Mouse (Mus musculus) T-helper 2 cell (primary cell): ENCODE results near the gene Plagl2.
"Not testable (repeated sequence)": the region's sequence is repeated elsewhere in the genome, so short reads cannot be mapped to it uniquely, and the experiment has no call there.

Experiments
- in situ Hi-C: fragments of 300-600 bp; cut with MboI, MseI; formaldehyde crosslinking; loops from one replicate; pipeline ENCODE4 v1.15.1; 2025; ENCODE audit warnings: high pct_unique_total_duplicates

The Plagl2 gene

DNA sequence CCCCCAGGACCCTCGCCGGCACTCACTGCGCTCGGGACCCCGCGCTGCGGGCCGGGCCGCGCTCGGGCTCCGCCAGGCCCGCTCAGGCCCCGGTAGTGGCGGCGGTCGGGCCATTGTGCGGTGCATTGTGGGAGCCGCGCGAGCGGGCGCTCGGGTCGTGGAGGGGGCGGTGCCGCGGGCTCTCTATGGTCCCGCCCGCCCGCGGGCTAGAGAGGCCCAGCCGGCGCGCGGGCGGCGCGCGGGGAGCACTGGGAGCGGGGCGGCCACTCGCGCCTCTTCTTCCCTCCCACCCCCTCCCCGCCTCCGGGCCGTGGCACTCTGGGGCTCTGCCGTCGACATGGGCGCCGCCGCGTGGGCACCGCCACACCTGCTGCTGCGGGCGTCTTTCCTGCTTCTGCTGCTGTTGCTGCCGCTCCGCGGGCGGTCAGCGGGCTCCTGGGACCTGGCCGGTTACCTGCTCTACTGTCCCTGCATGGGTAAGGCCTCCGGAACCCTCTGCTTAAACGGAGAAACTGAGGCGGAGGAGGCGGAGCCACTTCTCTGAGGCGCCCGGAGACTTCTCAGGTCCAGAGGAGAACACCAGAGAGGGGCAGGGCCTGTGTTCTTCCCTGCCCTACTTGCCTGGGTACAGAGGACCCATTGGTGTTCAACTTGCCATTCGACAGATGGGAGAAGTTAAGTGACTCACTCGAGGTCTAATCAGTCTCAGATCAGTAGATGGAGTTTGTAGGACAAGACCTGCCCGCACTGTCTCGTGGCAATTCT, at the start of gene Plagl2, which contains the start of gene Pofut1:
Gene Plagl2 (minus strand): TSS at position 177 of the 765 bp plus-strand sequence.
Gene Pofut1 (plus strand): TSS at position 284 of the 765 bp plus-strand sequence.
- in situ Hi-C loops = no loop called here

DNA sequence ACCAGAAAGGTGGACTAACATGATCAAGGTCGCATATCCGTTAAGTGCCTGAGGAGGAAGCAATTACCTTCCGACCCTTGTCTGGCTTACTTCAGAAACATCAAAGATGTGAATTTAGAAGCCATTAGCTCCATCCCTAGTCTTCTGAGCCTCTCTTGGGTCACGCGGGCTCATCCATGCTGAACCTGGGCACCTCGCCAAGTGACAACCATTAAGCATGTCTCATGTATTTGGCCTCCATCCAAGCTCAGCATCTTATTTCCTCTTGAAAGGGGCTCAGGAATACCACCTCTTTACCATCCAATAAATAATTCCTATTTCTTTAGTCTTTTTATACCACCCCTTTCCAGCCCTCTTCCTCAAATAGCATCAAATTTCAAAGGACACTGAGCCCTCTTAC, 46.6 kb upstream of the Plagl2 start:
- in situ Hi-C loops = no loop called here

DNA sequence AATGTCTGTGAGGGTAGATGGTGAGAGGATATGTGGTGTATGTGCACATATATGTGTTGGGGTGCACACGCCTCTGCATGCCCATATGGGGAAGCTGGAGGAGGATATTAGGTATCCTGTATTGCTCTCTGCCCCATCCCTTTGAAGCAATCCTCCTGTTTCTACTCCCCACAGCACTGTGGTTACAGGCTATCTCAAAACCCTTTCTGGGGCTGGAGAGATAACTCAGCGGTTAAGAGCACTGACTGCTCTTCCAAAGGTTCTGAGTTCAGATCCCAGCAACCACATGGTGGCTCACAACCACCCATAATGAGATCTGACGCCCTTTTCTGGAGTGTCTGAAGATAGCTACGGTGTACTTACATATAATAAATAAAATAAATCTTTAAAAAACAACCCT, 45.3 kb upstream of the Plagl2 start:
- in situ Hi-C loops = no loop called here

DNA sequence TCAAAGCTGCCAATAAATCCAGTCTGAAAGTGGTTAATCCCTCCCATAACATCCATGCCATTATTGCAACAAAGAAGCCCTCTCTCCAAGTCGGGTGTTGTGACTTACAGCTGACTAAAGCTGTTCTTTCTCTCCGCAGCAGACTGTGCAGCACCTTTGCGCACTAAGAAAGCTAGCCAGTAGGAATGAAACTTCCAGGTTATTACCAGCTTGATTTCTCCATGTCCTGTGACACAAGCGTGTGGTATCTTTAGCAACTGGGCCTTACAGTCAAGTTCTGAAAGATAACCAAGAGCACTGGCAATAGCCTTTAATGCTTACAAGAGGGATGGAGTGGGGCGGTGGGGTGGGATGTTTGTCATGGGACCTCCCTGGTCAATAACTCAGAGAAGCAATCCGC, 42.7 kb upstream of the Plagl2 start:
- in situ Hi-C loops = no loop called here

DNA sequence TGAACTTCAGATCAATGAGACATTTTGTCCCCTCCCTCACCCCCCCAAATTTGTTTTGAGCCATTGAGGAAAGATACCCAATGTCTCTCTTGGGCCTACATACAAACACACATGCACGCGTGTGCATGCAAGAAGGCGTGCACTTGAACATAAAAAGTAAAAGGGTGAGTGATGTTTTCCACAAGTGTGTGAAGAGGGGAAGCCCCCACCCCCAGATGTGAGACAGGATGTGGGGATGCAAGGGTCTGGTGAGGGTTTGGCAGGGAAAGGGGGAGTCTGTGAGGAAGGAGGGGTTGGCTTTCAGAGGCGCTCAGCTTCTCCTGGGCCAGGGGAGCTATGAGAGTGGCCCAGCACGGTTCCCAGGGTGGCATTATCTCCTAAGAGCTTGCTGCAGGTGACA, 37.1 kb upstream of the Plagl2 start:
- in situ Hi-C loops = no loop called here

DNA sequence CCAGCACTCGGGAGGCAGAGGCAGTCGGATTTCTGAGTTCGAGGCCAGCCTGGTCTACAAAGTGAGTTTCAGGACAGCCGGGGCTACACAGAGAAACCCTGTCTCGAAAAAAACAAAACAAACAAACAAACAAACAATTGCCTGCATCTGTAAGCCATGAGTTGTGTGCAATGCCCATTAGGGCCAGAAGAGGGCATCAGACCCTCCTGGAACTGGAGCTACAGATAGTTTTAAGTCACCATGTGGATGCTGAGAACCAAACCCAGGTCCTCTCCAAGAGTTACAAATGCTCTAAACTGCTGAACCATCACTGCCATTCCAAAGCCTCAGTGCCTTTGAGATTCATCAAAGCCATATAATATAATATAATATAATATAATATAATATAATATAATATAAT, 35.6 kb upstream of the Plagl2 start:
- in situ Hi-C loops = not testable (repeated sequence)

DNA sequence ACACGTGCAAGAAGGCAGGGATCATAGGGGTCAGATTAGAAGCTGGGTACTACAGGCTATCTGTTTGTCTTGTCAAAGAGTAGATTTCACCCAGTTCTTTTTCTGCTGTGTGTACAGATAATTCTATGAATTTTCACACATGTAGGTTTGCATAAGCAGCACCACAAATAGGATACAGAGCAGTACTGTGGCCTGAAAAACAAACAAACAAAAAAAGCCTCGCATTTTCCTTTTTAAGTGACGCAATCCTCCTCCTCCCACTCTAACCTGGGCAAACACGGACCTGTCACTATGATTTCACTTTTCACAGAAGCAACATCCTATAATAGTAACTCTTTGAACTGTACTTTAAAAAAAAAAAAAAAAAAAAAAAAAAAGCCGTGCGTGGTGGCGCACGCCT, 35.2 kb upstream of the Plagl2 start:
- in situ Hi-C loops = no loop called here

DNA sequence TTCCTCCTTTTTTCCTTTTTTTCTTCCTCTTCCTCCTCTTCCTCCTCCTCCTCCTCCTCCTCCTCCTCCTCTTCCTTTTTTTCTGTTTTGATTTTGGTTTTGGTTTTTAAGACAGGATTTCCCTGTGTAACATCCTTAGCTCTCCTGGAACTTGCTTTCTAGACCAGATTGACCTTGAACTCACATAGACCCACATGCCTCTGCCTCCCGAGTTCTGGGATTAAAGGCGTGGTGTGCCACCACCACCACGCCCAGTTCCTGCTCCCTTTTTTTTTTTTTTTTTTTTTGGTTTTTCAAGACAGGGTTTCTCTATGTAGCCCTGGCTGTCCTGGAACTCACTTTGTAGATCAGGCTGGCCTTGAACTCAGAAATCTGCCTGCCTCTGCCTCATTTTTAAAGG, 34.4 kb upstream of the Plagl2 start:
- in situ Hi-C loops = not testable (repeated sequence)

DNA sequence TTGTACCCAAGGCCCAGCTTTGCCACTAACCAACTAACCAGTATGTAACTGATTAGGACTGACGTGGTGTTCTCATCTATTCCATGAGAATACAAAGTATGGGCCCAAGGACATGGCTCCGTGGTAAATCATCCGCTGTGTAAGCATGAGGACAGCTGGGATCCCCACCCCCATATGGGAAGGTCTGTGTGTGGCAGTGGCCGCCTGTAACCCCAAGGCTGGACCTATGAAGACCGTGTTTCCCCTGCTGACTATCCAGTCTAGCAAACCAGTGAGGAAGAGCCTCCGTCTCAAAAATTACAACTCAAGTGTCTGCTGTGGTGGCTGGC, 33.7 kb upstream of the Plagl2 start:
- in situ Hi-C loops = no loop called here

DNA sequence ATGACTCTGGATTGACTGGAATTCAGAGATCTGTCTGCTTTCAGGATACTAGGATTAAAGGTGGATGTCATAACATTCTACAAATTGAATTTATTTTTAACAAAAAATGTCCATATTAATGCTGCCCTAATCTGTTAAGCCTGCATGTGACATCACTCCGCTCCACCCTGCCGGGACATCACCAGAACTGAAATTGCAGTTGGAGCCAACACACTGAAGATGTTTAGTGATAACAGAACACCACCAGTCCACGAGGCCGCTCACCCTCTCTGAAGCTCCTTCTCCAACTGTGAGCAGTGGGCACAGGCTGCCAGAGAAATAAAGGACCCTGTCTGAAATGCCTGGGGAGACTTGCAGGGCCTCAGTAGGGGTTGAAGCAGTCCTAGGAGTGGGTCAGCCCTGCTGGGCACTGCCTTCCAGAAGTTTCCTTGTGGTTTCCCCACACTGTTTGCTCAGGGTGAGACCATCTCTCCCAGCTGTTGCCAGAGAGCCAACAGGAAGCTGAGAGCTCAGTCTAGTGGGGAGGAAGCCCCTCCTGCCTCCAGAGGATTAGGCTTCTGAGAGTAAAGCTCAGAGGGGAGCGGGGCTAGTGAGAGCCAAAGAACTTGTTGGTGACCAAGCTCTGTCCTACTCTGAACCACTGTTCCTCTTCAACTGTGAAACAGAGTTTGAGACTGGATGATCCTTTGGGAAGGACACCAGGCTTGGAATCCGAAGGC, 33.1 kb upstream of the Plagl2 start:
- in situ Hi-C loops = not testable (repeated sequence)

DNA sequence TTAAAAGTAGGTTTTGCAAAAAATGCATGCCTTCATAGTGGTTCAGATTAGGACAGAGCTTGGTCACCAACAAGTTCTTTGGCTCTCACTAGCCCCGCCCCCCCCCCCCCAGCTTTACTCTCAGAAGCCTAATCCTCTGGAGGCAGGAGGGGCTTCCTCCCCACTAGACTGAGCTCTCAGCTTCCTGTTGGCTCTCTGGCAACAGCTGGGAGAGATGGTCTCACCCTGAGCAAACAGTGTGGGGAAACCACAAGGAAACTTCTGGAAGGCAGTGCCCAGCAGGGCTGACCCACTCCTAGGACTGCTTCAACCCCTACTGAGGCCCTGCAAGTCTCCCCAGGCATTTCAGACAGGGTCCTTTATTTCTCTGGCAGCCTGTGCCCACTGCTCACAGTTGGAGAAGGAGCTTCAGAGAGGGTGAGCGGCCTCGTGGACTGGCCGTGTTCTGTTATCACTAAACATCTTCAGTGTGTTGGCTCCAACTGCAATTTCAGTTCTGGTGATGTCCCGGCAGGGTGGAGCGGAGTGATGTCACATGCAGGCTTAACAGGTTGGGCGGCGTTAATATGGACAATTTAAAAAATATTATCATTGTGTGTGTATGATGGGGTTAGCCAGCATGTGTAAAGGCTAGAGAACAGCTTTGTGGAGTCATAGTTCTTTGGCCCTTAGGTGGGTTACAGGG, 29.1 kb upstream of the Plagl2 start:
- in situ Hi-C loops = not testable (repeated sequence)

DNA sequence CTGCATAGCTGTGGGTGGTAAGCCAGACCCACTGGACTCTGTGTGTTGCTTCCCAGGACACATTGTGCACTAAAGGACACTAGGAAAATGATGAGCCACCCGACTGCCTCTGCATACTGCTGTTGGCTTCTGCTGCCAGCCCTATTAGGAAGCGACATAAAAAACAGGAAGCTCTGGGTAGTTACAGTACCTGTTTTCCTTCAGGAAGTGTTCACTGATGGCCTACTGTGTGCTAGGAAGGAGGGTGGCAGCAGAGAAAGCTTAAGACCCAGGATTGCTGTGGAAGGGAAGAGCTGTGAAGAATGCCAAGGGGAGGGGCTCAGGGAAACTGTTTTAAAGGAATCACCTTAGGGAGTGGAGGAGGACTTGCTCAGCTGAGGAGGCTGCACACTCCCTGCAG, 26.1 kb upstream of the Plagl2 start:
- in situ Hi-C loops = no loop called here

DNA sequence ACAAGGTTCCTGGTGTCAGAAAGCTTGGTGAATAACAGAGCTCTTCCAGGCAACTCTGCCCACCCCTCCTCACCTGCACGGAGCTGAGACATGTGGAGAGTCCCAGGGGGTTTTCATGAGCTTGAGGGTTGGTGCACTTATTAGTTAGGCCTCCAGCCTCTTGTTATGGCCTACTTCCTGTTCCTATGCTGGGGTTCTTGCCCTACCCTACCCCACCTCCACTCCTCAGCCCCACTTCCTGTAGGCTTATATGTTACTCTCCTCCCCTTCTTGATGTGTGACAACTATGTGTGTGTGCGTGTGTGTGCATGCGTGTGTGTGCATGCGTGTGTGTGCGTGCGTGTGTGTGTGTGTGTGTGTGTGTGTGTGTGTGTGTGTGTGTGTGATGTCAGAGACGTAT, 21.8 kb upstream of the Plagl2 start:
- in situ Hi-C loops = no loop called here

DNA sequence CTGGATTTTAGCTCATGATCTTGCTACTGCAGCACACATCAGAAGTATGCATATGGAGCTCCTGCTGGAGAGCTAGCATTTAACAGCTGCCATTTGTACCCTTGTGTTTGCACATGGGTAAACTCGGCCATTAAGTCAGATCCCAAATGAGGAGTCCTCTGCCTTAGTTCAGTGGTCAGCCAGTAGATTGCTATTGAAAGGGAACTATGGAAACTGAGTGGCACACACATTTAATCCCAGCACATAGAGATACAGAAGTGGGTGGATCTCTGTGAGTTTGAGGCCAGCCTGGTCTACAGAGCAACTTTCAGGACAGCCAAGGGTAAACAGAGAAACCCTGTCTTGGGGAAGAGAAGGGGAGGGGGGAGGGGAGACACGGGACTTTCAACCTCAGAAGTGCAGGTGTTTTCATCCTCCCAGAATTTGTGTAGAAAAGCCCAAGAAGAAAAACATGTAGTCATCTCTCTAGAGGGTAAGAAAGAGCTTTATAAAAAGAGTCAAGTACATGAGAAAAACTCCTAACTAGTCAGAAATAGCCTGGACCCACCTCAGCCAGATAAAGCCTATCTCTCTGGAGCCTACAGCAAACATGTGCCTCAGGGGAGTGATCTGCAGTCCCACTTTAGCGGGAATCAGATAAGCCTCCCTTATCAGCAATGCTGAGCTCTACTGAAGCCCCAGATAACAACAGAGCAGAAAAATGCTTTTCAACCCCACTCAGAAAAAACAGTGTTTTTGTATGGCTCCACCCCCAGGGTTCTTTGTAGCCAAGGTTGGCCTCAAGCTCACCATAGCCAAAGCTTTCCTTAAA, 18.8 kb upstream of the Plagl2 start:
- in situ Hi-C loops = no loop called here

DNA sequence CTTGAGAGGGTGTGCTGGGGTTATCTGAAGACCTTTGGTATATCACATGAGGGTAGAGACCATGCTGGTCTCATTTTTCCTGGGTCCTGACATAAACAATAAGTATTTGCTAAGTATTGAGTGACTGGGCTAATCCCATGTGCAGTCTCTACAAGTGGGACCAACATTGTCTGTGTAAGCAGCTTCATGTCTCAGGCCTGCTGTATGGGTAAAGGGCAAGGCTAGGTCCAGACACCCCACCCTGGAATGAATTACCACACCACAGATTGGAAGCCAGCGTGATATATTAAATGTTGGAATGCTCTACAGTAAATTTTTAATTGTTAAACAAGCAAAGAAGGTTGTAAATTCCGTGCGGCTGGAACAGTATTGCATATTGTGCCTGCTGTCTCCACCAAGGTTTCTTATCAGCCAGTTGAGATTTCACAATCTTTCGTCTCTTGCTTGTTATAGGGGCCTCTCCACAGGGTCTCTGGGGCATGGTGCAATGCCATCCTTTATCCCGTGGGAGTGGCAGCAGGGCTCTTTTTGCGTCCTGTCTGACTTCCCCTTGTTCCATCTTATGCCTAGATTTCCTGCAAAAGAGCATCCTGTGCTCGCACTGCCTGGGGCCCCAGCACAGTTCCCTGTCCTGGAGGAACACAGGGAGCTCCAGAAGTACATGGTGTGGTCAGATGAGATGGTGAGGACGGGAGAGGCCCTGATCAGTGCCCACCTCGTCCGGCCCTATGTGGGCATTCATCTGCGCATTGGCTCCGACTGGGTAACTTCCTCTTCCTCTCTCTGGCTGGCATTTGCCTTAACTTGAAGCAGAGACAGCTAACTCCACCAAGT, 18.0 kb upstream of the Plagl2 start:
- in situ Hi-C loops = no loop called here

DNA sequence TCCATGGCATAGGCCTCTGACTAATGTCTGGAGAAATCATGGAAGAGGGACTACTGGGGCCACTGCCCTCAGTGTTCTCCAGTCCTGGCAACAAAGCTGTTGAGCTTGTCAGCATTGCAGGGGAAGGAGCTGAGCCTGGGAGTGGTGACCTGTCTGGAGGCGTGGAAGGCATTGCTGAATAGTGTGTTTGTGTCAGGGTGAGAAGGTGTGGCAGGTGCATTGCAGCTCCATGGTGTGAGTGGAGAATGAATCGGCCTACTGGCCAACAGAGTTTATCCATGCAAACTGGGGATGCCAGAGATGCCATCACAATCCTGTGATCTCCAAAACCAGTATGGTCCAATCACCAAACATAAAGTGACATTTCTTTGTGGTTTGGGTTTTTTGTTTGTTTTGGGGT, 15.4 kb upstream of the Plagl2 start:
- in situ Hi-C loops = no loop called here

DNA sequence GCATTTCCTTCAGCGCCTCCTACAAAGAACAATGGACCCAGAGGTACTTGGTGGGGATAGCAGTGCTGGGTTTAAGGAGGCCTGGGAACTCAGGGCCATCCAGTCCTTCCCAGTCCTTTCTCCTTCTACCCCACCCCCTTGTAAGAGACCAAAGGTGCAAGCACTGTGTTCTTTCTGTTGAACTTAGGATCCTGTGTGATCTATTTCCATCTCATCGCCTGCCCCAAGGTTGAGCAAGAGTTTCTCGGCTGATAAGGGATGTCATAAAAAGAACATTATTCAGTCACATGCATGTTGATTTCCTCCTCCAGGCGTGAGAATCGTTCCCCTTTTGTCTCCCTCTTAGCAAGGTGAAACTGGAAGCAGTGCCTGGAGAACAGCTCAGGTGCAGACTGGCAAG, 8.5 kb upstream of the Plagl2 start:
- in situ Hi-C loops = no loop called here

DNA sequence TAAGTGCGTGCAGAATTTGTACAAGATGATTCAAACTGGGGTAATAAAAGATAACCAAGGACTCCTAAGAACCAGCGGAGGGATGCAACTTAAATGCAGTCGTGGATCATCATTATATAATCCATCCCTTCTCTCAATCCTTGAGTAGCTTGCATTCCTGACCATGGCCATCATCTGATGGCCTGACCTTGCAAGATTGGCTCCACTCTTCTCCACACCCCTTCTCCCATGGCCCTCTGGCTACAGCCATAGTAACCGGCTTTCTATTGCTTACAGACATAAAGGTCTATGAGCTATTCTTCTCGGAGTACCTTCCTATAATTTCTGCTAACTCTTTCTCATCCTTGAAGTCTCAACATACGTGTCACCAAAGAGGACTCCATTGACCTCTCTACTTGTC, 930 bp upstream of the Plagl2 start:
- in situ Hi-C loops = no loop called here

DNA sequence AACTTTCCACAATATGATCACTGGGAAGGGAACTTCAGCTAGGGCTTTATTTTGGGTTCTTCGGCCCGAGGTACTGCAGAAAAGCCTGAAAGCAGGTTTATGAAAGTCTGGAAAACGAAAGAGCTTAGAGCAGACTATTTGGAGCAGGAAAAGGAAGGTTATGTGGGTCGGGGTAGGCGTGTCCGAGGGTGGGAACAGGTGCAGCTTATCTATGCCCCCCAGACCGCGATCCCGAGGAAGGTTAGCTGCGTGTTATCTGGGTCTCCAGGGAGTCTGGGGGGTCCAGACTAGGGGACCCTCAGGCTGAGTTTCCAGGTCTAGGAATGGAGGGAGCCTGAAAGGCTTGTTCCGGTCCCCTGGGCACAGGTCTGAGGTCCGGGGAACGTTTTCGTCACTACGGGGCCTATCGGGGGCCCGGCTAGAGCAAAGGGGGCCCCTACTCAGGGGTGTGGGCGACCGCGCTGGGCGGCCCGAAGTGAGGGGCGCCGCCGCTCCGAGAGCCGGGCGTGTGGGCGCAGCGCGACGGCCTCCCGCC, 458 bp downstream of the Plagl2 start:
- in situ Hi-C loops = no loop called here

DNA sequence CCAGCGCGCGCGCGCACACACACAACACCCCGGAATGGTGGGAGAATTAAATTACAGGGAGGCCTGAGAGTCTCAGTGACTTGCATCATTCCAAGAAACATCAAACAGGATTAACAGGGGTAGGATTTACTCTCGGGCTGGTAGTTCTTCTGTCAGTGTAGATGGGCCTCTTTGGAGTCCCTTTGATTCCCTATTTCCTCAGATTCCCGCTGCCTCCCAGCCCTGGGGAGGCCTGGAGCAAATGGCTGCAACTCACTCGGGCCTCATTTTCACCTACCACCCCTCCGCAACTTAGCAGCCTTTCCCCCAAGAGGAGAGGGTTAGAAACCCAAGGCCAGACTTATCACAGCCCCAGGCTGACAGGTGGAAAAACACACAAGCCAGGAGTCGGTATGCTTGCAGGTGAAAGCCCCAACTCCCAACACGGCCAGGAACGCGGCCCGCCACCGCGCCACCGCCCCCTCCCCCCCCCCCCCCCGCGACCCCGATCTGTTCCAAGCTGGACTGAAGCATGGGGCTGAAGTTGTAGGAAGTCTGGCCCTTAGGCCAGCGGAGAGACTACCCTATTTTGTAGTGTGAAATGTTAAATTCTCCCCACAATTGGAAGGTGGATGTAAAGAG, 1.3 kb downstream of the Plagl2 start:
- in situ Hi-C loops = no loop called here
